Mouse (Mus musculus): ENCODE results near the gene Ccdc22. TPM values are rescaled to one million over a fixed set of nuclear protein-coding genes. Genes with fewer than 3 reads are reported as not detected.
A peak's percentile ranks its signal among the peaks of the same experiment; 100 is the strongest.

Gene Ccdc22
- polyA plus RNA-seq, 1 experiment: 28.8 TPM

DNA sequence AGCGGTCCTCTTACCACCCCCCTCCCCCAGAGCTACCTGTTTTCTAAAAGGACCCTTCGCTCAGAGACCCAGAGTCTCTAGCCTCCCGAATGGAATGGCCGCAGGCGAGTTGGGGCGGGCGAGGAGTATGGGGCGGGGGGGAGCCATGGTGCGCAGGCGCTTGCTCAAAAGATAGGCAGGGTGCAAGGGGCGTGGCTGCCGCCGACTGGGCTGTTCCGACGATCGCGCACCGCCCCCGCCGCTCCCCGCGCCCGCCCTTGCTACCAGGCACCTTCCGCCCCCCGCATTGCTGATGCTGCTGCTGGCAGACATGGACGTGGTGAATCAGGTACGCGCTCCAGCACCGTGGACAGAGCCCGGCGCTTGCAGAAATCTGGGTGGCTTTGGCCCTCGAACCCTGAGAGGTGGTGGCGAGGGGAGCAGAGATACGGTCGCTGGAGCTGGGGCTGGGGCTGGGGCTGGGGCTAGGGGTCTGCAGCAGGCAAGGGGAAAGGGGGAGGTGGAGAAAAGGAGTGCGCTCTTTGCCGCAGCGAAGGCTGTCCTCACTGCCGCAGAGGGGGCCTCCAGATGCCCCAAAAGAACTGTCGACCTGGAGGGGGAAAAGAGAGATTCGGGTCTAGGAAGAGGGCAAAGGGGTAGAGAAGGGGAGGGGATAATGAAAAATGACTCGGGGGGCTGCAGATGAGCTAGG lies 33.2 kb upstream of the Ccdc22 start, which contains the start of gene Syp:
Syp (plus strand) TSS at position 71 of the 691 bp plus-strand sequence.
- Histone ChIP-seq H3K4me2 (ENCODE audit: low read depth) (peak within 1 kb of the TSS; percentile 46), H3K27me3 (ENCODE audit: control insufficient read depth, insufficient read depth, insufficient read length) (no peaks in the 10 kb centered on the region), H3K4me3 (no peak within 1 kb of the TSS), H3ac (ENCODE audit: control insufficient read depth, insufficient read length) (no peak within 1 kb of the TSS), H3K79me2 (ENCODE audit: control insufficient read depth, insufficient read depth) (no peaks in the 10 kb centered on the region), H3K36me3 (ENCODE audit: control insufficient read depth, insufficient read depth) (no peaks in the 10 kb centered on the region)
- TF ChIP-seq TCF3 (IDR thresholded peaks at IDR 0.05; ENCODE audit: insufficient read length, low read depth) (no peak), REST (IDR thresholded peaks at IDR 0.05; ENCODE audit: insufficient read depth, insufficient read length) (peak; percentile 91), CEBPB (IDR thresholded peaks at IDR 0.05; ENCODE audit: insufficient read depth, poor library complexity, severe bottlenecking) (no peak), MYOG (IDR thresholded peaks at IDR 0.05; ENCODE audit: control insufficient read depth in 1 of 3, insufficient read depth in 1 of 3, insufficient read length in 2 of 3, low read depth in 2 of 3) (no peak)

DNA sequence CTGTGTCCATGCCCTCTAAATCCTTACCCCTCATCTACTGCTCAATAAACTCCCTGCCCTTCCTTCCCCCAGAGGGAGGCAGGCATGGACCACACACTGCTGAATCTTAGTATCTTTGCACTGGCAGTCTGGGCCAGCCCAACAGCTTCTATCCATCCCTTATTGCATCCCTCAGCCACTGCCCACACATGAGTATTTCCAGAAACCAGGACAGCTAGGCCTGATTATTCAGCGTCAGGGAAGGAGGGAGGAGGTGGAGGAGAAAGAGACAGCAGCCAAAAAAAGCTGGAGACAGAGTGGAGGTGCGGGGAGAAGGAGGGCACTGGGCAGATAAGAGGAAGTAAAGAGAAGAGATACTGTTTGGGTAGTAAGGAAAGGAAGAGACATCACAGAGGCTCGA lies 29.8 kb upstream of the Ccdc22 start:
- no peak for TF ChIP-seq USF1 (IDR thresholded peaks at IDR 0.05; ENCODE audit: low read depth)
- TF ChIP-seq TCF12 (IDR thresholded peaks at IDR 0.05; ENCODE audit: insufficient read depth, poor library complexity, severe bottlenecking): no peak
- no peak for TF ChIP-seq CEBPB (IDR thresholded peaks at IDR 0.05; ENCODE audit: insufficient read depth, poor library complexity, severe bottlenecking)
- no peak for TF ChIP-seq SRF (IDR thresholded peaks at IDR 0.05; ENCODE audit: control insufficient read depth, insufficient read length, low read depth)
- no peak for TF ChIP-seq TCF3 (IDR thresholded peaks at IDR 0.05; ENCODE audit: insufficient read length, low read depth)
- TF ChIP-seq MYOG (IDR thresholded peaks at IDR 0.05; ENCODE audit: control insufficient read depth in 1 of 3, insufficient read depth in 1 of 3, insufficient read length in 2 of 3, low read depth in 2 of 3): no peak
- no peak for TF ChIP-seq REST (IDR thresholded peaks at IDR 0.05; ENCODE audit: insufficient read depth, insufficient read length)
- TF ChIP-seq POLR2AphosphoS2 (IDR thresholded peaks at IDR 0.05; ENCODE audit: insufficient read length, low read depth): no peak
- TF ChIP-seq E2F4 (IDR thresholded peaks at IDR 0.05; ENCODE audit: insufficient read depth): no peak
- TF ChIP-seq POLR2A (IDR thresholded peaks at IDR 0.05; ENCODE audit: insufficient read length, low read depth): no peak
- TF ChIP-seq MYOD1 (IDR thresholded peaks at IDR 0.05; ENCODE audit: control insufficient read depth in 1 of 3, insufficient read length in 2 of 3, low read depth in 2 of 3): no peak
- no peak for TF ChIP-seq MAX (IDR thresholded peaks at IDR 0.05; ENCODE audit: low read depth)
- Histone ChIP-seq H3K4me2 (ENCODE audit: low read depth) (no peak overlapping the region), H3ac (ENCODE audit: control insufficient read depth, insufficient read length) (no peak overlapping the region), H3K79me2 (ENCODE audit: control insufficient read depth, insufficient read depth) (no peaks in the 10 kb centered on the region), H3K36me3 (ENCODE audit: control insufficient read depth, insufficient read depth) (no peaks in the 10 kb centered on the region), H3K4me3 (no peak overlapping the region), H3K27me3 (ENCODE audit: control insufficient read depth, insufficient read depth, insufficient read length) (peaks cover 12% of the 10 kb centered on the region)

DNA sequence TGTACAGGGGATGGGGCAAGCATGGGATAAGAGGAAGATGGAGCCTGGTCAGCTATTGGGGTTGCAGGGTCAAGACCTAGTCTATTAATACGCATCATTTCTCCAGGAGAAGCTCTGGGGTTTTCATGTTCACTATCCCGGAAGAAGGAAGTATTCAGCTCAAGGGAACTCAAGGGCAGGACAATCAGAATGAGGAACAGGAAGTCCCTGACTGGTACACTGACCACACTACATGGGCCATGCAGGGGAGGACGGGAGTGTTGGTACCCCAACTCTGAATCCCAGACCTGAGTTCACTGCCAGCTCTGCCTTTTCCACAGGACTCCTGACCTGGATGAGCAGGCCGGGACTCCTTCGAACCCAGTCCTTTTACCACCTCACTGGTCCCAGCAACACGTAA lies 27.2 kb upstream of the Ccdc22 start:
- no peaks in the 10 kb centered on the region for H3K79me2 ChIP-seq (ENCODE audit: control insufficient read depth, insufficient read depth)
- no peak overlapping the region for H3ac ChIP-seq (ENCODE audit: control insufficient read depth, insufficient read length)
- no peak overlapping the region for H3K4me3 ChIP-seq
- TF ChIP-seq CEBPB (IDR thresholded peaks at IDR 0.05; ENCODE audit: insufficient read depth, poor library complexity, severe bottlenecking) (no peak), POLR2AphosphoS2 (IDR thresholded peaks at IDR 0.05; ENCODE audit: insufficient read length, low read depth) (no peak), MYOD1 (IDR thresholded peaks at IDR 0.05; ENCODE audit: control insufficient read depth in 1 of 3, insufficient read length in 2 of 3, low read depth in 2 of 3) (no peak), POLR2A (IDR thresholded peaks at IDR 0.05; ENCODE audit: insufficient read length, low read depth) (no peak), TCF12 (IDR thresholded peaks at IDR 0.05; ENCODE audit: insufficient read depth, poor library complexity, severe bottlenecking) (no peak), E2F4 (IDR thresholded peaks at IDR 0.05; ENCODE audit: insufficient read depth) (no peak), MAX (IDR thresholded peaks at IDR 0.05; ENCODE audit: low read depth) (no peak), USF1 (IDR thresholded peaks at IDR 0.05; ENCODE audit: low read depth) (no peak), REST (IDR thresholded peaks at IDR 0.05; ENCODE audit: insufficient read depth, insufficient read length) (no peak), MYOG (IDR thresholded peaks at IDR 0.05; ENCODE audit: control insufficient read depth in 1 of 3, insufficient read depth in 1 of 3, insufficient read length in 2 of 3, low read depth in 2 of 3) (no peak), TCF3 (IDR thresholded peaks at IDR 0.05; ENCODE audit: insufficient read length, low read depth) (no peak), SRF (IDR thresholded peaks at IDR 0.05; ENCODE audit: control insufficient read depth, insufficient read length, low read depth) (no peak)
- H3K27me3 ChIP-seq (ENCODE audit: control insufficient read depth, insufficient read depth, insufficient read length): peaks cover 12% of the 10 kb centered on the region
- H3K4me2 ChIP-seq (ENCODE audit: low read depth): no peak overlapping the region
- no peaks in the 10 kb centered on the region for H3K36me3 ChIP-seq (ENCODE audit: control insufficient read depth, insufficient read depth)

DNA sequence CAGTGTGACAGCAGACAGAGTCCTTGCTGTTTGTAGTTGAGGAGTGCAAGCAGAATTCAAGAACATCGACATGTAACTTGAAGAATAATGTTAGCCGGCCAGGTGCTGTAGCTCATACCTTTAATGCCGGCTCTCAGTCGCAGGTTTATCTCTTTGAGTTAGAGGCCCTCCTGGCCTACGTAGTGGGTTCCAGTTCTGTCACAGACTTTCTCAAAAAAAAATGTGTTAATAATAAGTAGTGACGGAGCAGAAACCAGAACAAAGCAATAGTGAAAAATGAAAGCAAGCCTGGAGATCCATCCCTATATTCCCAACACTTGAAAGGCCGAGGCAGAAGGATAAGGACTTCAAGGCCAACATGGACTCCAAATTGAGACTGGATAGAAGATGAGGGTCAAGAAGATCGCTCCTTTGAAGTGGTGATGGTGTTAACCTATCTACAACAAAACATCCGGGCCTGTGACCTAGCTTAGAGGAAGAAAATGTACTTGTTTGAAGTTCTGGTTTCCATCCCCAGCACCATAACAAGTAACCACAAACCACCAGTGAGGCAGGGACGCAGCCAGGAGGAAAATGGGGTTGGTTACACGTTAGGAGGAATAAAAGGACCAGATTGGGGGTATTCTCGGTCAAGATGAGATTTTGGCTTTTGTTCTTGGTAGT lies 12.7 kb upstream of the Ccdc22 start:
- Histone ChIP-seq H3K4me3 (no peak overlapping the region), H3K79me2 (ENCODE audit: control insufficient read depth, insufficient read depth) (no peaks in the 10 kb centered on the region), H3ac (ENCODE audit: control insufficient read depth, insufficient read length) (no peak overlapping the region), H3K36me3 (ENCODE audit: control insufficient read depth, insufficient read depth) (no peaks in the 10 kb centered on the region), H3K4me2 (ENCODE audit: low read depth) (no peak overlapping the region), H3K27me3 (ENCODE audit: control insufficient read depth, insufficient read depth, insufficient read length) (peaks cover 12% of the 10 kb centered on the region)
- TF ChIP-seq TCF3 (IDR thresholded peaks at IDR 0.05; ENCODE audit: insufficient read length, low read depth) (no peak), POLR2AphosphoS2 (IDR thresholded peaks at IDR 0.05; ENCODE audit: insufficient read length, low read depth) (no peak), REST (IDR thresholded peaks at IDR 0.05; ENCODE audit: insufficient read depth, insufficient read length) (no peak), MYOG (IDR thresholded peaks at IDR 0.05; ENCODE audit: control insufficient read depth in 1 of 3, insufficient read depth in 1 of 3, insufficient read length in 2 of 3, low read depth in 2 of 3) (no peak), E2F4 (IDR thresholded peaks at IDR 0.05; ENCODE audit: insufficient read depth) (no peak), MAX (IDR thresholded peaks at IDR 0.05; ENCODE audit: low read depth) (no peak), USF1 (IDR thresholded peaks at IDR 0.05; ENCODE audit: low read depth) (no peak), POLR2A (IDR thresholded peaks at IDR 0.05; ENCODE audit: insufficient read length, low read depth) (no peak), CEBPB (IDR thresholded peaks at IDR 0.05; ENCODE audit: insufficient read depth, poor library complexity, severe bottlenecking) (no peak)

Measured in myocyte (in vitro differentiated cells).